Mouse (Mus musculus) myocyte (in vitro differentiated cells): ENCODE data around the gene Cth.

Source experiments
- E2F4 ChIP-seq: IDR thresholded peaks from one replicate; pipeline ENCODE4 v1.6.1; 2011; ENCODE audit warnings: mild to moderate bottlenecking, control low read depth, moderate library complexity; ENCODE audit not compliant: insufficient read depth
- POLR2A ChIP-seq: IDR thresholded peaks from one replicate; pipeline ENCODE4 v1.6.1; 2011; ENCODE audit warnings: low read depth, mild to moderate bottlenecking, control low read depth, moderate library complexity; ENCODE audit not compliant: insufficient read length
- POLR2AphosphoS2 ChIP-seq: IDR thresholded peaks from one replicate; pipeline ENCODE4 v1.6.1; 2011; ENCODE audit warnings: low read depth, control low read depth; ENCODE audit not compliant: insufficient read length
- SRF ChIP-seq: IDR thresholded peaks from one replicate; pipeline ENCODE4 v1.6.1; 2011; ENCODE audit warnings: low read depth; ENCODE audit not compliant: control insufficient read depth, insufficient read length
- TCF12 ChIP-seq: IDR thresholded peaks from one replicate; pipeline ENCODE4 v1.6.1; 2011; ENCODE audit warnings: mild to moderate bottlenecking, control low read depth; ENCODE audit not compliant: poor library complexity, insufficient read depth, severe bottlenecking

GRCm38 (mm10) chr3:157928731-157929130 lies 3.9 kb upstream of the Cth start:
- TF ChIP-seq SRF: no peak
- no peak for TF ChIP-seq POLR2A
- TF ChIP-seq E2F4: no peak
- no peak for TF ChIP-seq POLR2AphosphoS2
- no peak for TF ChIP-seq TCF12
